Mouse (Mus musculus) forebrain, embryonic 12.5 days (tissue): Measurements from ENCODE around the gene Naga. TPM values are rescaled to one million over a fixed set of nuclear protein-coding genes. Genes with fewer than 3 reads are reported as not detected.
"Not testable (repeated sequence)": the region's sequence is repeated elsewhere in the genome, so short reads cannot be mapped to it uniquely, and the experiment has no call there.

Source experiments
- ATAC-seq: fragments of 200-750 bp; cut with Nextera tagmentation; 2 replicates; pipeline ENCODE4 v1.8.0; 2017; ENCODE audit warnings: moderate TSS enrichment; ENCODE audit not compliant: low FRiP score
- H3K27ac ChIP-seq: fragments of 300-500 bp; sonication (generic); 2 replicates; pipeline ENCODE4 v1.5.1; 2016; ENCODE audit warnings: mild to moderate bottlenecking
- H3K27me3 ChIP-seq: fragments of 300-500 bp; sonication (generic); 2 replicates; pipeline ENCODE4 v1.6.1; 2016; ENCODE audit warnings: mild to moderate bottlenecking
- H3K36me3 ChIP-seq: fragments of 300-500 bp; sonication (generic); replicated peaks from 2 replicates; pipeline ENCODE4 v1.6.1; 2016; ENCODE audit warnings: mild to moderate bottlenecking
- H3K4me1 ChIP-seq: fragments of 300-500 bp; sonication (generic); 2 replicates; pipeline ENCODE4 v1.6.1; 2016
- H3K4me2 ChIP-seq: fragments of 300-500 bp; sonication (generic); 2 replicates; pipeline ENCODE4 v1.6.1; 2016; ENCODE audit warnings: mild to moderate bottlenecking, moderate library complexity
- H3K4me3 ChIP-seq: fragments of 300-500 bp; sonication (generic); replicated peaks from 2 replicates; pipeline ENCODE4 v1.5.1; 2016; ENCODE audit warnings: mild to moderate bottlenecking
- H3K9ac ChIP-seq: fragments of 300-500 bp; sonication (generic); 2 replicates; pipeline ENCODE4 v1.6.1; 2016; ENCODE audit warnings: mild to moderate bottlenecking
- H3K9me3 ChIP-seq: fragments of 300-500 bp; sonication (generic); 2 replicates; pipeline ENCODE4 v1.6.1; 2016
- WGBS: fragments of 180-500 bp; shearing (Covaris S2); methylation state at CpG from one replicate; pipeline ENCODE4 v1.1.7; 2016; 5-methylcytosine and 5-hydroxymethylcytosine counted together
- polyA plus RNA-seq: library from polyadenylated mRNA; unstranded; fragments of >200 nt; fragmentation: Nextera tagmentation; extraction: Ambion mirVana; gene quantifications from 2 replicates; pipeline ENCODE4 v1.2.1, GENCODE M21; 2016

The Naga gene
- polyA plus RNA-seq, 1 experiment from 2014 or later: 20.5 TPM

- no peaks in the 10 kb centered on the region for H3K27me3 ChIP-seq
- no peak overlapping the region for H3K27ac ChIP-seq
- no peaks in the 10 kb centered on the region for H3K36me3 ChIP-seq
- H3K9ac ChIP-seq: no peak overlapping the region
- ATAC-seq: no peak
- no peaks in the 10 kb centered on the region for H3K9me3 ChIP-seq
- no peak overlapping the region for H3K4me2 ChIP-seq
- no peak overlapping the region for H3K4me3 ChIP-seq
- peaks cover 10% of the 10 kb centered on the region; the same call in 1 of the 2 replicates for H3K4me1 ChIP-seq
- 88% methylated on average over 5 of the region's 5 CpGs for whole genome bisulfite sequencing
Measured at GRCm38 (mm10) chr15:82372991-82373390, 34.3 kb upstream of the Naga start.

DNA sequence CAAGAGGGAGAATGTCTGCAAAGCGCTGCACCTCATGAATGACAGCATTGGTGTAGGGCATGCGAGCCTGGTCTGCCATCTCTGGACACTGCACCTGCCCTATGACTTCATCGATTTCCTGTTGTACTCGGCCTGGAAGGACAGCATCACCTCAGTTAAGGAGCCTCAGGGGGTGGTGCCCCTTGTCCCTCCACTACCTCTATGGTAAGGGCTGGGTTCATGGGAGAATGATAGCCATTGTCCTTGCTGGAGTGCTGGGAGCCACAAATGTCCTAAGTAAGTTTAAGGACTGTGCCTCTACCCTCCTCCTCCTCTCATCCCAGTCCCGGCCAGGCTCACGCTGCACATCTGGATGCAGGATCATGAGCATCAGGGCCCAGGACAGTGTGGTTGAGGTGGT is 33.7 kb upstream of the Naga start:
- Histone ChIP-seq H3K36me3 (no peaks in the 10 kb centered on the region), H3K4me2 (no peak overlapping the region), H3K4me1 (peaks cover 8% of the 10 kb centered on the region; the same call in 1 of the 2 replicates), H3K4me3 (no peak overlapping the region), H3K9me3 (no peaks in the 10 kb centered on the region), H3K27ac (no peak overlapping the region), H3K9ac (no peak overlapping the region), H3K27me3 (no peaks in the 10 kb centered on the region)
- WGBS: 88% methylated on average over 6 of the region's 6 CpGs
- ATAC-seq: no peak

DNA sequence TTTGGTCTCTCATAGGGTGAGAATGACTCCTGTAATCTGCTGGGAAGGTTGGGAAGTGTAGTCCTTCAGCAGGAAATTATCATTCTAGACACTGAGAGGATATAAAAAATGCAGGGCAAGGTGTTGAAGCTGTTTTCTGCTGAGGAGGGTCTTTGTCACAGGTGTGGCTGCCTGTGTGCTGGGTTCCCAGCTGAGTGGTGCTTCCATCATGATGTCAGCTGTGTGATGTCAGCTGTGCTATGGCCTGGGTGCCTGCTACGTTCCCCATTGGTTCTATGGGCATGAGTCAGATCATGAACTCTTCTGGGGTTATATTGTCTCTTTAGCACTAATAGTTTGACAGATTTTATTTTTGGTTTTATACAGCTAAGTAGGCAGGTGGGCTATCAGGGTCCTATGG is 30.1 kb upstream of the Naga start:
- no peaks in the 10 kb centered on the region for H3K9me3 ChIP-seq
- 83% methylated on average over 1 of the region's 1 CpGs for WGBS
- no peaks in the 10 kb centered on the region for H3K36me3 ChIP-seq
- no peaks in the 10 kb centered on the region for H3K27me3 ChIP-seq
- no peak overlapping the region for H3K27ac ChIP-seq
- H3K4me3 ChIP-seq: no peak overlapping the region
- no peak for ATAC-seq
- no peak overlapping the region for H3K4me2 ChIP-seq
- H3K9ac ChIP-seq: no peak overlapping the region
- no peaks in the 10 kb centered on the region for H3K4me1 ChIP-seq

- 92% methylated on average over 4 of the region's 4 CpGs for WGBS
Measured at GRCm38 (mm10) chr15:82368146-82368545, 29.4 kb upstream of the Naga start.

DNA sequence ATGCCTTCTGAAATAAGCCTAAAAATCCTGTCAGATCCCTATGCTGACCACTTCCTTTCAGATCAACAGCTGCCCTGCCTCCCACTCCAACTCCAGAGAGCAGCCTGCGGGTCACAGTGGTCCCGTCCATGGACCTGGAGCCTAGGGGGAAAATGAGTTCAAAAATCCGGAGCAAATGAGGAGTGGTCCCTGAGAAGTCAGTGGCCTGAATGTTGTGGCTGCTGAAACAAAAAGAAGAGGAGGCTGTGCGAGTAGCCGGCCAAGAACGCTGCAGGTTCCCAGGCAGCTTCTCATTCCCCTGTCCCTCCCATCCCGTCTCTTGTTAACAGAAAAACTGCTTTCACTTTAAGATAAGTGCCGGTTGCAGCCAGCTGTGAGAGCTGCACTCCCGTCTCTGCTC is 25.8 kb upstream of the Naga start:
- not testable (repeated sequence) for H3K9me3 ChIP-seq, ATAC-seq, H3K27ac ChIP-seq, H3K9ac ChIP-seq, H3K4me2 ChIP-seq, H3K4me3 ChIP-seq, H3K36me3 ChIP-seq, H3K4me1 ChIP-seq, H3K27me3 ChIP-seq
- 16% methylated on average over 6 of the region's 9 CpGs for WGBS

More at GRCm38 (mm10) chr15:82368146-82368545, 29.4 kb upstream of the Naga start:
- Histone ChIP-seq H3K4me3 (no peak overlapping the region), H3K9ac (no peak overlapping the region), H3K9me3 (no peaks in the 10 kb centered on the region), H3K27ac (no peak overlapping the region), H3K36me3 (no peaks in the 10 kb centered on the region), H3K4me1 (no peaks in the 10 kb centered on the region), H3K4me2 (no peak overlapping the region), H3K27me3 (no peaks in the 10 kb centered on the region)
- ATAC-seq: no peak

- WGBS: 77% methylated on average over 11 of the region's 12 CpGs
- not testable (repeated sequence) for H3K27me3 ChIP-seq, H3K4me3 ChIP-seq, H3K27ac ChIP-seq, H3K9me3 ChIP-seq, ATAC-seq, H3K4me2 ChIP-seq, H3K36me3 ChIP-seq, H3K9ac ChIP-seq, H3K4me1 ChIP-seq
Measured at GRCm38 (mm10) chr15:82363801-82364200, 25.1 kb upstream of the Naga start.

DNA sequence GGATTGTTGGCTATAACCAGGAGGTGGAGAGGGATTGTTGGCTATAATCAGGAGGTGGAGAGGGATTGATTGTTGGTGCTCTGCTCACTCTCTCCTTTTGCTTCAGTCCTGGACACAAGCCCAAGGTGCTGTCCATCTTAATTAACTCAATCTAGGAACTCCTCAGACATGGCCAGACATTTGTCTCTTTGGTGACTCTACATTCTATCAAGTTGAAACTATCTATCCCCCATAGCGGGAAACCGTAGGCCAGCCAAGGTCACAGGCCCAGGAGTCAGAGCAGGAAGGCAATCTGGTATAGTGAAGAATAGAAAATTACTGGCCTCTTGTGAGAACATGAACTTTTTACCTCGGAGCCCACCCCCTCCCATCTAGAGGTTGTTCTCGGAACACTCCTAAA is 23.5 kb upstream of the Naga start:
- Histone ChIP-seq H3K4me3 (no peak overlapping the region), H3K9me3 (no peaks in the 10 kb centered on the region), H3K36me3 (no peaks in the 10 kb centered on the region), H3K4me2 (no peak overlapping the region), H3K4me1 (no peaks in the 10 kb centered on the region), H3K9ac (no peak overlapping the region), H3K27ac (no peak overlapping the region), H3K27me3 (no peaks in the 10 kb centered on the region)
- no peak for ATAC-seq
- WGBS: 94% methylated on average over 4 of the region's 4 CpGs

GRCm38 (mm10) chr15:82361459-82362018 is 22.8 kb upstream of the Naga start:
- no peak for ATAC-seq
- no peaks in the 10 kb centered on the region for H3K27me3 ChIP-seq
- no peak overlapping the region for H3K4me3 ChIP-seq
- WGBS: 76% methylated on average over 11 of the region's 11 CpGs
- no peak overlapping the region for H3K9ac ChIP-seq
- H3K4me2 ChIP-seq: no peak overlapping the region
- H3K9me3 ChIP-seq: no peaks in the 10 kb centered on the region
- no peaks in the 10 kb centered on the region for H3K36me3 ChIP-seq
- H3K27ac ChIP-seq: no peak overlapping the region
- no peaks in the 10 kb centered on the region for H3K4me1 ChIP-seq

- no peak overlapping the region for H3K4me3 ChIP-seq
- H3K9ac ChIP-seq: no peak overlapping the region
- no peaks in the 10 kb centered on the region for H3K27me3 ChIP-seq
- H3K4me1 ChIP-seq: peaks cover 4% of the 10 kb centered on the region; the same call in 1 of the 2 replicates
- no peak overlapping the region for H3K27ac ChIP-seq
- no peak overlapping the region for H3K4me2 ChIP-seq
- no peaks in the 10 kb centered on the region for H3K9me3 ChIP-seq
- no peak for ATAC-seq
- WGBS: 69% methylated on average over 22 of the region's 22 CpGs
- H3K36me3 ChIP-seq: no peaks in the 10 kb centered on the region
Measured at GRCm38 (mm10) chr15:82358431-82359260, 19.9 kb upstream of the Naga start.

DNA sequence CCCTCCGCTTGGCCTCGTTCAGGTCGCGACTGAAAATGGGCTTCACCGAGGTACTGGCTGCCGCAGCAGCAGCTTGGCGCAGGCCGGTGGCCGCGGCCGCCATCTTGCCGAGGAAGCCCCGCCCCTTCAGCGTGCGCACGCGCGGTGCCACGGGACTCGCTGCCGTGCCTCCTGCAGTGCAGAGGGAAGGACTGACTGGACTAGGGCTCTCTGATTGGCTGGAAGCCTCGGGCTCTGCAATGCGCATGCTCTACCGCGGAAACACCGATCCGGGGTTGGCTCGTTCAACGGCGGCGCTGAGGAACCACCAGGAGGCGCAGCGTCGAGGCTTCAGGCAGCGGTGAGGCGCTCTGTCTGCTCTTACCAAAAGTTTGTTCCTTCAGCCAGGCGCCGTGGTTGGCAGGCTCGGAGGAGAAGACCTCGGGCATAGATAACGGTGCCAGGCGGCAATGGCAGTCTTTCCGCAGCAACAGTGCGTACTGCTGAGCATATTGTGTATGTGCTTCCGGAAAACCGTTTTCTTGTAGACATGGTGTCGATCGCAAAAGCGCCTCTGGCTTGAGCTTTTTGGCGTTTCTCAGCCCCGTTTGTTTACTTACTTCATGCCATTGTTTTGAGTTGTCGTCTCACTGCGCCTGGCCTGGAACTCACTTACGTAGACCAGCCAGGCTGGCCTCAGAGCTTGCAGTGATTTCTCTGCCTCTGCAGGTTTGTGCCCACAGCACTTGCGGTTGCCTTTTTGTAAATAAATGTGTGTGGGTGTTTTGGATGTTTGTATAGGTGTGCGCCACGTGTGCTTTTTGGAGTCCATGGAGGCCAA is 15.6 kb upstream of the Naga start, which contains the start of gene Ndufa6:
TSS of gene Ndufa6 (minus strand) at position 197 of the 820 bp plus-strand sequence.
- peak within 1 kb of the TSS; percentile 85 for H3K27ac ChIP-seq
- no peaks in the 10 kb centered on the region for H3K9me3 ChIP-seq
- no peaks in the 10 kb centered on the region for H3K27me3 ChIP-seq
- peak within 1 kb of the TSS; percentile 96 for H3K9ac ChIP-seq
- 2% methylated on average over 57 of the region's 57 CpGs for WGBS
- H3K36me3 ChIP-seq: peaks cover 20% of the 10 kb centered on the region
- ATAC-seq: peak; percentile 100
- peaks cover 24% of the 10 kb centered on the region for H3K4me1 ChIP-seq
- peak within 1 kb of the TSS; percentile 91 for H3K4me3 ChIP-seq
- H3K4me2 ChIP-seq: peak within 1 kb of the TSS; percentile 76

DNA sequence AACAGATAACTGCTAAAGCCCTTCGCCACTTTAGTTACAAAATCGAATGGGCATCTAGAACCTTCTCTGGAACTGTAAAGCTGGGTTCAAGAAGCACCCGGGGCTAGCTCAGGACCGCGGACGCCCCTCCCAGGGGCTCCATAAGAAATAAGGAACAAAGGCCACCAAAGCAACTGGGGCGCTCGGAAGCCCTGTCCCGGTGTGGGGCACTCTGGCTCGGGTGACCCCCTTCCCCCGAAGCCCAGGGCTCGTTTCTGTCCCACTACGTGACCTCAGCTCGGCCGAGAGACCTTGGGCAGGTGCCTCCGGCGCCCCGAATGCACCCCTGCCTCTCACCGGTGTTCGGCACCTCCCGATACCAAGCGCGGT is 15.0 kb upstream of the Naga start:
- Histone ChIP-seq H3K27me3 (no peaks in the 10 kb centered on the region), H3K9ac (peak overlapping the region; percentile 96), H3K4me1 (peaks cover 24% of the 10 kb centered on the region), H3K4me3 (peak overlapping the region; percentile 91), H3K4me2 (peak overlapping the region; percentile 72), H3K36me3 (peaks cover 26% of the 10 kb centered on the region), H3K9me3 (no peaks in the 10 kb centered on the region), H3K27ac (peak overlapping the region; percentile 85)
- WGBS: under 1% methylated on average over 23 of the region's 23 CpGs
- peak; percentile 57; the same call in 1 of the 2 replicates for ATAC-seq

DNA sequence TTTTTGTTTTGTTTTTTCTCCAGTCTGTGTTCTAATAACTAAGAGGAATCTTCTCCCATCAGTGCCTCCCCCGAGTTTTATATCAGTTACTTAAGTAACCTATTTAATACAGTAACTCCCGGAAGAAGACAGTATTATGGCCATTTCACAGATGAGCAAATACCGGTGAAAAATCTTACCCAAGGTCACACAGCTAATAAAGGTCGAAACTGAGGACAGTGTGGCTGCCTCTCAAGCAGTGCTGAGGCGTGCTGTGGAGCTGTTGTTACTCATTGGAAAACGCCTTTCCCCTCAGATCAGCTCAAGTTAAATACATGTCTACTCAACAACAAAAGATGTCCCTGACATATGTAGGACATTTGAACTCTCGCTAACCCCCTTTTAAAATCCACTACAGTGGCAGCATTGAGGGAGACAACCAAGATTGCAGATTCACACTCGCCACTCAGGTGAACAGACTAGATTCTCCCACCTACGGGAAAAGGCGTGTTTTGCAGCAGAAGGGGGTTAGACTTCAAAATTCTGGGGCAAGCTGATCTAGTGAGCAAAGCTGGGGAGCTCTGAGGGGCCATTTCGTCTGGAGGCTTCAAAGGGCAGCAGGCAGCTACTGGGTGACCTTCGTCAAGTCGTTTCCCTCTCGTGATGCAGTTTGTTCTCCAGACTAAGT is 14.5 kb upstream of the Naga start:
- ATAC-seq: no peak
- Histone ChIP-seq H3K4me2 (peak overlapping the region; percentile 72), H3K9me3 (no peaks in the 10 kb centered on the region), H3K27ac (peak overlapping the region; percentile 85), H3K9ac (peak overlapping the region; percentile 96), H3K36me3 (peaks cover 31% of the 10 kb centered on the region), H3K4me3 (peak overlapping the region; percentile 91), H3K27me3 (no peaks in the 10 kb centered on the region), H3K4me1 (peaks cover 24% of the 10 kb centered on the region)
- WGBS: 34% methylated on average over 14 of the region's 14 CpGs
